Mouse (Mus musculus) cortical plate, adult 2 months (tissue): ENCODE data around the gene Nek4.

Source experiments
- CTCF ChIP-seq: fragments of 200-500 bp; IDR thresholded peaks from 2 replicates; pipeline ENCODE4 v1.5.1; 2011; ENCODE audit warnings: mild to moderate bottlenecking, control low read depth, low read length; ENCODE audit not compliant: insufficient read depth; ENCODE audit errors: extremely low read depth
- POLR2A ChIP-seq: fragments of 200-500 bp; IDR thresholded peaks from 2 replicates; pipeline ENCODE4 v1.6.1; 2011; ENCODE audit warnings: mild to moderate bottlenecking, low read length, control low read depth; ENCODE audit not compliant: insufficient read depth; ENCODE audit errors: extremely low read depth

DNA sequence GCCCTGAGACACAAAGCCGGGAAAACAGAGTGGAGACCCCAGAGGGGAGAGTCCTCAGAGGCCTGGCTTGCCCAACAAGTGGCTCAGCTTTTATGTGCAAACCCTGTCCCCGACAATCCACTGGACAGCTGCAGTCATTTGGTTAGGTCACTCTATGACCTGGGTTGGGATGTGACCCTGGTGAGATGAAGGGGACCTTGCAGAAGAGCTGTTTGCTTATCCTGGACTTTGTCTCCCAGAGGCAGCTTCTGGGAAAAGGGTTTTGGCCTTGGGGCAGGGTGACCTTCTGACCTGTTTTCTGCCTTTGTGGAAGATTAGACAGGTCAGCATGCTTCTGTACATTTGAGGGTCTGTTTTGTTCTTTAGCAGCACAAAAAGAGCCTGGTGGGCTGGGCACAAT lies 6.4 kb upstream of the Nek4 start:
- TF ChIP-seq POLR2A = no peak
- TF ChIP-seq CTCF = no peak
